Mouse (Mus musculus): Measurements from ENCODE around the gene Rmdn2. TPM values are rescaled to one million over a fixed set of nuclear protein-coding genes. Genes with fewer than 3 reads are reported as not detected.

Gene Rmdn2
- polyA plus RNA-seq, 1 experiment = 4.7 TPM

GRCm38 (mm10) chr17:79603427-79603826, 8.2 kb upstream of the Rmdn2 start:
- TF ChIP-seq GATA1 (IDR thresholded peaks at IDR 0.05; ENCODE audit: low read length) = no peak

GRCm38 (mm10) chr17:79605794-79606193, 5.9 kb upstream of the Rmdn2 start:
- no peak for TF ChIP-seq GATA1 (IDR thresholded peaks at IDR 0.05; ENCODE audit: low read length)

- no peak for TF ChIP-seq GATA1 (IDR thresholded peaks at IDR 0.05; ENCODE audit: low read length)
Measured at GRCm38 (mm10) chr17:79609697-79610096, 2.0 kb upstream of the Rmdn2 start.

GRCm38 (mm10) chr17:79610163-79610755, 1.4 kb upstream of the Rmdn2 start:
- no peak for TF ChIP-seq GATA1 (IDR thresholded peaks at IDR 0.05; ENCODE audit: low read length)

GRCm38 (mm10) chr17:79614691-79615588, 3.3 kb downstream of the Rmdn2 start:
- no peak for TF ChIP-seq GATA1 (IDR thresholded peaks at IDR 0.05; ENCODE audit: low read length)

- TF ChIP-seq GATA1 (IDR thresholded peaks at IDR 0.05; ENCODE audit: low read length) = no peak
Measured at GRCm38 (mm10) chr17:79615897-79616296, 4.2 kb downstream of the Rmdn2 start.

GRCm38 (mm10) chr17:79616621-79617020, 5.0 kb downstream of the Rmdn2 start:
- TF ChIP-seq GATA1 (IDR thresholded peaks at IDR 0.05; ENCODE audit: low read length) = no peak

- TF ChIP-seq GATA1 (IDR thresholded peaks at IDR 0.05; ENCODE audit: low read length) = no peak
Measured at GRCm38 (mm10) chr17:79618455-79618854, 6.8 kb downstream of the Rmdn2 start.

- no peak for TF ChIP-seq GATA1 (IDR thresholded peaks at IDR 0.05; ENCODE audit: low read length)
Measured at GRCm38 (mm10) chr17:79618984-79619383, 7.3 kb downstream of the Rmdn2 start.

- no peak for TF ChIP-seq GATA1 (IDR thresholded peaks at IDR 0.05; ENCODE audit: low read length)
Measured at GRCm38 (mm10) chr17:79622050-79622449, 10.4 kb downstream of the Rmdn2 start.

- TF ChIP-seq GATA1 (IDR thresholded peaks at IDR 0.05; ENCODE audit: low read length) = no peak
Measured at GRCm38 (mm10) chr17:79622574-79622973, 10.9 kb downstream of the Rmdn2 start.

- TF ChIP-seq GATA1 (IDR thresholded peaks at IDR 0.05; ENCODE audit: low read length) = no peak
Measured at GRCm38 (mm10) chr17:79623841-79624240, 12.2 kb downstream of the Rmdn2 start.

- no peak for TF ChIP-seq GATA1 (IDR thresholded peaks at IDR 0.05; ENCODE audit: low read length)
Measured at GRCm38 (mm10) chr17:79626241-79626816, 14.7 kb downstream of the Rmdn2 start.

GRCm38 (mm10) chr17:79649893-79650292, 38.2 kb downstream of the Rmdn2 start:
- TF ChIP-seq GATA1 (IDR thresholded peaks at IDR 0.05; ENCODE audit: low read length) = no peak

- no peak for TF ChIP-seq GATA1 (IDR thresholded peaks at IDR 0.05; ENCODE audit: low read length)
Measured at GRCm38 (mm10) chr17:79650297-79650696, 38.6 kb downstream of the Rmdn2 start.

GRCm38 (mm10) chr17:79653171-79653570, 41.5 kb downstream of the Rmdn2 start:
- no peak for TF ChIP-seq GATA1 (IDR thresholded peaks at IDR 0.05; ENCODE audit: low read length)

Measured in G1E-ER4 (cell line).